Mouse (Mus musculus) mesoderm, embryonic 11.5 days (tissue): ENCODE results near the gene Gm9887.
"Not testable (repeated sequence)": the region's sequence is repeated elsewhere in the genome, so short reads cannot be mapped to it uniquely, and the experiment has no call there.

Source experiments
- DNase-seq: peaks from one replicate; pipeline ENCODE4 v3.0.0-alpha.2; 2012; ENCODE audit warnings: low read depth, low spot score

The Gm9887 gene

DNA sequence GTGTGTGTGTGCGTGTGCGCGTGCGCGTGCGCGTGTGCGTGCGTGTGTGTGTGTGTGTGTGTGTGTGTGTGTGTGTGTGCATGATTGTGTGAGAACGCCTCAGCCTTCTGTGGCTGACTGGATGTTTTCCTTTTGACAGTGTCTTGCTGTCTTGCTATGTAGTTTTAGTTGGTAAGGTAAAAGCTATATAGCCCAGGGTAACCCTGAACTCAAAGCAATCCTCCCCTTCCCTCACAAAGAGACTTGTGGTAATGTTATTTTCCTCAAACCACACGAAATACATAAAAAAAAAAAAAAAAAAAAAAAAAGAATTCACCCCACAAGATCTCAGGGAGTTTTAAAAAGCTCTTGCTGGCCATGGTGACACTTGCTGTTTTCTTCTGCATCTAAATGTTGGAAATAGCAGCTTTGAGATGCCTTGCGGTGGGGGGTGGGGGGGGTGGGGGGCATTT lies 14.0 kb upstream of the Gm9887 start:
- DNase-seq: not testable (repeated sequence)

DNA sequence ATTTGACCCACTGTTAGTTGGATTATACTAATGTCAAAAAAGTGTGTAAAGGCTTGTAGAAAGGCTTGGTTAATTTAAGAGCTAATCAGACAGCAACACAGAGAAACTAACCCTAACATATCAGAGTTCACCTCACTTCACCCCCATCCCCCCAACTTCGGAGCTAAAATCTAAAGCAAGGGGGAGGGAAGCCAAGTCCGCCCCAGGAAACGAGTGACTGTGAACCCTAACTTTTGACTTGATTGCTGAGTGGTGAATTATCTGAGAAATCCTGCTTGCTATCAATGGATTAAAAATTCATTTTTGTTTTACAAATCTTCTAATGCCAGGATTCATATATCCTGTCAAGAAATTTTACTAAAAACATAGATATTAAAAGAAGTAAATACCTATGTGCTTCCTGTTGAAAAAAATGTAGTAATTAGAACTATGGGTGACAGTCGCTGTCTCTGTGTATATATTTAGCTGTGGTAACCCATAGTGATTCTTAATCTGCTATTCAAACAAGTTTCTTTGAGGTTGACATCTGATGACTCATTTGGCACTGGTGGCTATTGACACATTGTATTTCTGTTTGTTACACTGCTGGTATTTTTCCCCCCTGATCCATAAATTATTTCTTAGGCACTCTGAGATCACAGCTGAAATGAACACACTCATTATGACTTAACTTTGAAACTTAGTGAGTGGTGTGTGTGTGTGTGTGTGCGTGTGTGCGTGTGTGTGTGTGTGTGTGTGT lies 13.5 kb upstream of the Gm9887 start:
- DNase-seq: no peak

DNA sequence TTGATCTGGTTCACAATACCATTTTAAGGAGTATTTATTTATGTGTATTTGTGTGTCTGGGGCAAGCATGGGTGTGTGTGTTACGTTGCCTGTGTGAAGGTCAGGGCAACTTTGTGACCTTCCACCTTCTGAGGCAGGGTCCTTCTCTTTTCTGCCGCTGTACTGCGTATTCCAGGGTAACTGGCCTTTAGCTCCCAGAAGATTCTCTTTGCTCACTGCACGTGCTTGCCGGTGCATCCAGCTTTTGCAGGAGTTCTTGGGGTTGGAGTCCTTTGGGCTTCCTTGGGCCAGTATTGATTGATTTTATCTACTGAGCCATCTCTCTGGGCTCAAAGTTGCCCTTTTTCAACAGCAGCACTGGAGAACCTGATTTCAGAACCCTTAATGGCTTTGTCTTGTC lies 12.3 kb upstream of the Gm9887 start:
- no peak for DNase-seq

DNA sequence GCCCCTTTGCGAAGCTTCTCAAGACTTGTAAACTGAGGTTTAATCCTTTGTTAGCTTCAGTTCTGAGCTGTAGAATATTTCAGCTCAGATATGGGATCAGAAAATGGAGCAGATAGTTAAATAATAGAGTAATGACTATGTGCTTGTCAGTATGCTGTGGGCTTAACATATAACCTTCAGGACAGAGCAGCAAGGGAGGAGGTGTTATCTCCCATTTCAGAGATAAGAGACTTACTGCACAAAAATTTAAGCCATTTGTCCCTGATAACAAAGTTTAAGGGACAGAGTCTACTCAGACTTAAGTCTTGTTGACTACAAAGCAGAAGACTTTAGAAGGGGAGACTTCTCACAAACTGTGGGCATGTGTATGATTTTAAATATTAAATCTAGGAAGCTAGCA lies 10.6 kb upstream of the Gm9887 start:
- DNase-seq: no peak

DNA sequence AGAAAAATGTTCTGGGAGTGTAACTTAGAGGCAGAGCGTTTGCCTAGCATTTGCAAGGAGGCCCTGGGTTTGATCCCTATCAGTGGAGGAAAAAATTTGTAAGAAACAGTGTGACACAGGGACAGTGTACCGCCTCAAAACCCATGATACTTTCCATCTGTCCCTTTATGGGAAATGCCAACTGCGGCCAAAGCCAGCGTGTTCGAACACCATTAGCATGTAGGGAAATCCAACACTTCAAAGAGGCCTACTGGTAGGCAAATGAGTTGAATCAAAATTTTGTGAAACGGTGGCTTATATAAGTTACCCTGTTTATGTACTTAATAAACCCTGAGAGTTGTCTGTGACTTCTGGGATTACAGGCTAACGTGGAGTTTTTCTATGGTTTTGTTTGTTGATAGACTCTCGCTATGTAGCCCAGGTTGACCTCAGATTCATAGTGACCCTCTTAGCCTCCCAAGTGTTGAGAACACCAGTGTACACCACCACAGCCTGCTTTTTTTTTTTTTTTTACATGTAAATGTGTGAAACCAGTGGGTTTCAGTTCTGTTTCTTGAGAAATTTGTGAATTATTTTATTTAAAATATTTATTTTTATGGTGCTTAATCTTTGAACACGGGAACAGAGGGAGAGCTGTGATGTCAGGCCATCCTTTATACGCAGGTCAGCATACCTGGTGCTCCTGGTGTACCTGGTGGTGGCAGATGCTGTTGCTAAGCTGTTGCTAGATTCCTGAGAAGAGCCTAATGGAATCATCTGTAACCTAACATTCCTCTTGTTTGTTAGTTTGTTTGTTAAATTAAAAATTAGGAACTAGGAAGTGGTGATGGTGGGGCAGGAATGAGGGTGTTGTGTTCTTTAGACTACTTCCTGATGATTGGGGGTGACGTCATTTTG lies 6.5 kb upstream of the Gm9887 start:
- DNase-seq: no peak

DNA sequence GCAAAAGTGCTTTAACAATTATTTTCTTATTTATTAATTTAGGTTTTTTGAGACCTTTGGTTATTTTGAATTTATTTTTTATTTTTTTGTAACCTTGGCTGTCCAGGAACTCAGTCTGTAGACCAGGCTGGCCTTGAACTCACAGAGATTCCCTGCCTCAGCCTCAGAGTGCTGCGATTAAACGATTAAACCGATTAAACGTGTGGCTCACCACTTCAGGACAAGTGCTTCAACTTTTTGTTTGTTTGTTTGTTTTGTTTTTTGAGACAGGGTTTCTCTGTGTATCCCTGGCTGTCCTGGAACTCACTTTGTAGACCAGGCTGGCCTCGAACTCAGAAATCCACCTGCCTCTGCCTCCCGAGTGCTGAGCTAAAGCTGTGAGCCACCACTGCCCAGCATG lies 5.4 kb upstream of the Gm9887 start:
- DNase-seq: not testable (repeated sequence)

DNA sequence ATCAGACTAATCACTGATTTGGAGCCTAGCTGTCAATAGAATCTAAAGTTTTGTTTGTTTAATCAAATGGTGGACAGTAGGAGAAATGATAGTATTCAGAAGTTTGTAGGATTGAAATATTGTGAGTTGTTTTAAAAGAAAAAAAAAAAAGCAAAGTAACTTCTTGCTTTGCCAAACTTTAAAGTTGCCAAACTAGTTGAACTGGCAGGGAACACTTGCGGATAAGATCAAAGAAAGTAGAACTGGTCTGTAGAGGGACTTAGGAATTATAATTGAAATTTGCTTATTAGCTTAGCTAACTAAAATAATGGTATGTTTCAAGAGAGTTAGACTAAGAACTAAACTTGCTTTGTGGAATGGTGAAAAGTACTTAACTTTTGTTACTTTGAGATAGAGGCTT lies 4.9 kb upstream of the Gm9887 start:
- DNase-seq: no peak

DNA sequence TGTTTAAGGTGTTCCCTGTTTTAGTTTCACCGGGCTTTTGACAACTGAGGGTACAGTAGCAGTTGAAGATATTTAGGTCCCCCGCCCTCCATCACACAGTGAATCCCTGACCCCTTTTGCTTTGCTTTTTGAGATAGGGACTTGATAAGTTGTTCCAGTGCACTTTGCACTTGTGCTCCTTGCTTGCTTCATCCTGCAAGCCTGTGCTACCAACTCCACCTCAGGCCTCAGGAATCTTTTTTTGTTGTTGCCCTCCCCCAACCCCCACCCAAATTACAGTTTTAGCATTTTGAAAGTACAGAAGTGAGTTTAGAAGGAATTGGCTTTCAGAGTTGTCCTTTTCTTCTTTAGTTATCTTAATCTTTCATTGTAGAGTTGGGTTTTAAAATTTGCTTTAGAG lies 3.9 kb upstream of the Gm9887 start:
- DNase-seq: no peak

DNA sequence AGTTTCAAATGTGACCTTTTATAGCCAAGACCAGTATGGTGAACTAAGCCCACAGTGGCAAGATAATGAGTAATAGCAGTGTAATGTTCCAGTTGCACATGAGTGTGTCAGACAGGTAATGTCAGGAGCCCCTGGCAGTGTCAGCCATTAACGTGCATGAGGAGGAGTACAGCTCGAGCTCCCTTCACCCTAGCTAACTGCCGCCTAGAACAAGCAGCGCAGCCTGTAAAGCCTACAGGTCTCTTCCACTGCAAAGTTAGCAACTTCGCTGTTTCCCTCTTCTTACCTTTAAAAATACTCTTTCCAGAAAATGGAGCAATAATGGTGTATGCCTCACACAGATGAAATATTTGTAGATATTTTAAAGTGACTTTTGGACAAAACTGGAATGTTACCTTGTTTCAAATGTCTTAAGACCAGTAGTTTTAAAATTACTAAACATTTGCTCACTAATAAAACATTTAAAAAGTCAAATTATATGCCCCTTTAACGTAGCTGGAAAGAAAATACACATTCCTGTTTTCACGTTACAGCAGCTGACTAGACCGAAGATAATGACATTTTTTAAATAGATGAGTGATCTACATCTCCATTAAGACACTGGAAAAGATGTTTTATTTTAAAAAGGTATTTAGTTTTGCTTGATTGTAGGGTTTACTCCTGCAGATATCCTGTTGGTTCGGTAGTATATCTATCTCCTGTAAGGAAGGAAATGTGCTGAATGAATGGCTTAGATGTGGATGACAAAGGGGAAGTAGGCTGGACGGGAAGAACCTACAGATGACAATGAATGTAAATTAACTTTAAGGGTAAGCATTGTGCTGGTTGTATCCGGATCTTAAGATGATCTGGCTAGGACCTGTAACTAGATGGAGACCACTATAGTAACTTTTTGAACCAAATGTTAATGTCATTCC lies 1.9 kb upstream of the Gm9887 start:
- DNase-seq: no peak

DNA sequence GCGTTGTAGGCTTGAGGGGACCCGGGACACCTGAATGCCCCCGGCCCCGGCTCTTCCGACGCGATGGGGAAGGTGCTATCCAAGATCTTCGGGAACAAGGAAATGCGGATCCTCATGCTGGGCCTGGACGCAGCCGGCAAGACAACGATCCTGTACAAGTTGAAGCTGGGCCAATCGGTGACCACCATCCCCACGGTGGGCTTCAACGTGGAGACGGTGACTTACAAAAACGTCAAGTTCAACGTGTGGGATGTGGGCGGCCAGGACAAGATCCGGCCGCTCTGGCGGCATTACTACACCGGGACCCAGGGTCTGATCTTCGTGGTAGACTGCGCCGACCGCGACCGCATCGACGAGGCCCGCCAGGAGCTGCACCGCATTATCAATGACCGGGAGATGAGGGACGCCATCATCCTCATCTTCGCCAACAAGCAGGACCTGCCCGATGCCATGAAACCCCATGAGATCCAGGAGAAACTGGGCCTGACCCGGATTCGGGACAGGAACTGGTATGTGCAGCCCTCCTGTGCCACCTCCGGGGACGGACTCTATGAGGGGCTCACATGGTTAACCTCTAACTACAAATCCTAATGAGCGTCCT lies 573 bp upstream of the Gm9887 start:
- DNase-seq: peak; percentile 37

DNA sequence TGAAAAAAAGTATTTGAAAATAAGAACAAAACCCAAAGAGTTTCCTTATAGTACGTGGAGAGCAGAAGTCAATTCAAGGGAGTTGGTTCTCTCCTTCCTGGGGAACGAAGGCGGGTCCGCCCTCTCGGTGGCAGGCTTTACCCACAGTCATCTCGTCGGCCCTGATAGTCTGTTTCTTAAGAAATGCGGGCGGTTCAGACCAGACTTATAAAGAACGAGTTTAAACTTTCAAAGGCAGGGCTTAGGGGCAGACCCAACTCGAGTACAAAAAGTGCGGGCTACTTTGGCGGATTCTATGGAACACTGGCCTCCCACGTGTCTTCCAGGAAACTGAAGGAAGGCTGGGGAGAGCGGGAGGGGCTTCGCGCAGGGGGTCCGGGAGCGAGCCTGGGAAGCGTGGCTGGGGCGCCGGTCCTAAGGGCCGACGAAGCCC lies 821 bp downstream of the Gm9887 start:
- no peak for DNase-seq

DNA sequence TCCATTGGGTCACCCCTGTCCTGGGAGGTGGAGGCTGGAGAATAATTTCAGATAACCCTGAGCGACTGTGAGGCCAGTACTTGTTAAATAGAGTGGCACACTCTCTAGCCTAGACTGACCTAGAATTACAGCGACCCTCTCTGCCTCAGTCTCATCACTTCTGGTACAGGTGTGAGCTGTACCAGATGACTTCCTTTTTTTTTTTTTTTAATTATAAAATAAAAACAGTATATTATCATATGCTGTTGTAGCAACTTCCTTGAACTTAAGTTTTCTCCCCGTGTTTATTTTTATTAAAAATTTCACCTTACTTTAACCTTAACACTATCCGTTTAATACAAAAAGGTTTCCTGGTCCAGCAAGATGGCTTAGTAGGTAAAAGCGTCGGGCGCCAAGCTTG lies 1.3 kb downstream of the Gm9887 start:
- no peak for DNase-seq

DNA sequence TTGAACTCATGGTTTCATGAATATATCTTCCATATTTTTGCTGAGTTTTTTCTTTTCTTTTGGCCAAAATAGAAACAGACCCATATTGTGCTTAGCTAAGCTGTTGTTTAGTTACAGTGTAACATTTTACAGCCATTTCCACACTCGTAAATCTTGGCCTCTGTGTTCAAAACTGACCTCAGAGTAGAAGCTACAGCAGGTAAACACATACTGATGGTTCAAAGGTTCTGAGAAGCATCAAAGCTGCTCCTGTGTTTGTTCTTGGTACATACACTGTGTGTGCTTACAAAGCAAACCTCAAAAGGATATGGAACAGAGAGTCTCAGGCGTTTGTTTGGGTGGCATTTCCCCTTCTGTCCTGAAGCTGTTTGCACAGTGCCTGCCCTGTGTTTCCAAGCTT lies 4.7 kb downstream of the Gm9887 start:
- no peak for DNase-seq

DNA sequence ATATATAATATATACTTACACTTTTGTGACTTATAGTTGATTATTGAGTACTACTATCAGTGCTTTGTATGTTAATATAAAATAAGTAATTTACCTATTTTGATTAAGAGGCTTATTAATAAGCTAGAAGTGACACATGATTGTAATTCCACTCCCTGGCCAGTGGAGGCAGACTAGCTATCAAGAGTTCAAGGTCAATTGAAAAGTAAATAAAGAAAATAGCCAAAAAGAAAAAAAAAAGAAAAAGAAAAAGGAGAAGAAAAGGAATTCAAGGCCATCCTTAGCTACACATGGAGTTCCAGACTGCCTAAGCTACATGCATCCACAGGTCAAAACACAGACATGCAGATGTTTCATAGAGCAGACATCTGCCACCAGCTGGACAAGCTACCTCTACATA lies 5.8 kb downstream of the Gm9887 start:
- DNase-seq: no peak

DNA sequence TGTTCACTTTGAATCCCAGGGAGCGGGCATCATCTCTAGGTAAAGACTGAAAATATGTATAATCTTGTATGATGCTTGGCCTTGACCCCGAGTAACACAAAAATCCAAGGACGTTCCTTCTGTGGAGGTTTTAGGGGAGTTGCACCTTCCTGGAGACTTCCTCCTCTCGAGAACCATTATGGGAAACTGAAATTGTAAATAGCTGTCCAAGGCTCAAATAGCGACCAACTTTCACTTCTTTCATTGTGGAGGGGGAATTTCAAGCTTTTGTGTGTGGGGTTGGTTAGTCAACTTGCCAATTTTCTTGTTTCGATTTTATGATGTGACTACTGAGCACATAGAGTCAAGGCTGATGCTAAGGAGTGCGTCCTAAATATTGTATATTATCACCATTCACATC lies 6.5 kb downstream of the Gm9887 start:
- no peak for DNase-seq

DNA sequence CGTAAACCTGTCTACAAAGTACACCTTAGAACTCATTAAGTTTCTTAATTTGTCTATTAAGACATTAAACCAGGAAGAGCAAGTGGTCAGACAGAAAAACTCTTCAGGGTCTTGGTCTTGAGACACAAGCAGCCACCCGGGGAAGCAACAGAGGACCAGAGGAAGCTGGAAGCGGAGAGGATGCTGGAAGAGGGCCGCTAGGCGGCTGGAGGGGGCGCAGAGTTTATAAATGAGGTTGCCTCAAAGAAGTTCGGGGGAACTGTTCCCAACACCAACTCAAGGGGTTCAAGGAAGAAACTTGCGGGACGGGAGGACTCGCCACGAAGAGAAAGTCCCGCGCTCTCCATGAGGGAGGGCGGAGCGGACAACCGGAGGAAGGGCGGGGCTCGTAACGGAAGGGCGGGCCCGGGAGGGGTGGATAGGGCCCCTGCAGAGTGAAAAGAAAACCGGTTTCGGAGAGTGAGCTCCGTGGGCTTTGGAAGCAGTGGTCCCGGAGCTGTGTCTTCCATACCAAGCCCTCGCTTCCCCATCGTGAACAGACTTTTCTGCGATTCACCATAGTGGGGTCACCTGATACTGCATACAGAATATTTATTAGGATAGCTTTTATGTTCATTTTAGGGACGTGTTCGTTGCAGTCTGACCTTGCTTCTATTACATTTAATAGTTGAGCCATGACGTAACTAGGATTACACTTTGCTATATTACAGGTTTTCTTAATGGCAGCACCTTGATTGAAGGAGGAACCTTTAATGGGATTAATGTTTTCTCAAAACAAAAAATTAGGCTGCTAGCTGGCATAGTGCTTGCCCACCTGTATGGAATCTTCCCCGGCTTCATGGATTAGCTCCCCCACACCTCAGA lies 8.1 kb downstream of the Gm9887 start:
- peak; percentile 25 for DNase-seq

DNA sequence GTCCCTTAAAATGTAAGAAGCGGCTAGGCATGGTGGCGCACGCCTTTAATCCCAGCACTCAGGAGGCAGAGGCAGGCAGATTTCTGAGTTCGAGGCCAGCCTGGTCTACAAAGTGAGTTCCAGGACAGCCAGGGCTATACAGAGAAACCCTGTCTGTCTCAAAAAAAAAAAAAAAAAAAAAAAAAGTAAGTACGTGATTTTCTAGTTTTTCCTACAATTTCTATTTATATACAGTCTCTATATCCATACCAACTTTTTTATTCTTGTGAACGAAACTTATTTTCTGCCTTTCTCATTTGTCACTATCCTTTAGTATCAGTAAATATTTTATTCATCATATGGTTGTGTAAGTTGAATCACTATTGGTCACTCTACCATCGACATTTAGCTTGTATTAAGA lies 9.1 kb downstream of the Gm9887 start:
- not testable (repeated sequence) for DNase-seq

DNA sequence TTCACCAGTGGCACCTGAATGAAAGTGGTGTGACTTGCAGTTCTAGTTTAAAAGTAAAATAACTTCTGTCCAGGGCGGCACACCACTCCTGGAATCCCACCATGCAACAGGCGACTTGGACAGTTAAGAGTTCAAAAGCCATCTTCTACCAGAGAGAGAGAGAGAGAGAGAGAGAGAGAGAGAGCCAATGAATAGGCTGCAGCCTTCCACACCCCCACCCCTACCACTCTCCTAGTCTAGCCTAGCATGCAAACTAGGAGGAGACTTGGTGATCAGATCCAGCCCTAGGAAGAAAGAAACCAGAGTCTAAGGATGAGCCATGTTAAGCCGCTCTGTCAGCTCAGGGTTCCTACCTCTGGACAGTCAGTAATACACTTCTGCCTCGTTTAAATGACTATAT lies 9.9 kb downstream of the Gm9887 start:
- DNase-seq: no peak

DNA sequence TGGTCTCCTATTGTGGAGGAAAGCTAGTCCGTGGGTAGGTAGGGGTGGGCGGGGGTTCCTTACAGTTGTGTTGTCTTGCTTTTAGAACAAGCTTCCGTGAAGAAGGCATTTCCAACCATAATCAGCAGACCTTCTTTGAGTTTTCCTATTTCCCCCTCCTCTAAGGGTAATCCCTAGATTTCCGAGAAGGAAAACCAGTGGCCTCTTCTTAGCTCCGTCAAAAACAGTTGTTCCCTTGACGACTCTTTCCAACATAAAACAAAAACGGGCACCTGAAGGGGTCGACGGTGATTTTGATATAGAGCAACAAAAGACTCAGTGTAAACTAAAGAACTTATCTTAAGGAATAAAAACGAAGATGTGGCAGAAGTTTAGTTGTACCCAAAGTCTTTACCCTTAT lies 10.3 kb downstream of the Gm9887 start:
- no peak for DNase-seq
